Mouse (Mus musculus): ENCODE measurements around the gene Tnfaip8l1. TPM values are rescaled to one million over a fixed set of nuclear protein-coding genes. Genes with fewer than 3 reads are reported as not detected.

The Tnfaip8l1 gene
- total and polyA plus RNA-seq, 3 experiments = 4.0 to 5.5 TPM; not detected in 1

DNA sequence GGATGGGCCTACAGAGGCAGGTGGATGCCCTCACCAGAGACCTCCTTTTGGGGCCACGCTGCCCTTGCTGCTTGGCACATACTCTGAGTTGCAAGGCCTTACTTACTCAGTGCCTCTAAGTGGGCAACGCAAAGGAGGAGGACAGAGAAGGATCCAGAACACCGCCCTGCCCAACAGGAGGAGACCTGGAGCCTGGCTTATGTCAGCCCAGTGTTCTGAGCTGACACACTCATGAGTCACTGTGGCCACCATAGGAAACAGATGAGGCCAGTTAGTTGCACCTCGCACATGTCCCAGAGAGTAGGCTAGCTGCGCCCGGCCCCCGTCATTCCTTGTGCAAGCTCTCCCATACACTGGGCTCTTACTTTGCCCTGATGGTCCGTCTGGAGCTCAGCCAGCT is 40.2 kb downstream of the Tnfaip8l1 start:
- H3K27me3 ChIP-seq (ENCODE audit: control insufficient read depth in 1 of 2, insufficient read depth in 2 of 2, low read length in 2 of 2) = no peaks in the 10 kb centered on the region
- no peaks in the 10 kb centered on the region for H3K4me1 ChIP-seq (ENCODE audit: control insufficient read depth in 1 of 2, insufficient read depth in 2 of 2, low read length in 2 of 2)
- H3K9me3 ChIP-seq (replicated peaks; ENCODE audit: insufficient read depth, low read length) = no peaks in the 10 kb centered on the region
- no peak overlapping the region for H3K9ac ChIP-seq (ENCODE audit: control insufficient read depth, low read depth, low read length, poor library complexity, severe bottlenecking)
- H3K4me3 ChIP-seq (ENCODE audit: control insufficient read depth in 1 of 2, insufficient read depth in 1 of 2, low read depth in 2 of 2, low read length in 2 of 2) = no peak overlapping the region
- H3K27ac ChIP-seq (ENCODE audit: control insufficient read depth, low read depth, low read length) = no peak overlapping the region
- TF ChIP-seq USF1 (IDR thresholded peaks at IDR 0.05; ENCODE audit: low read depth, low read length) (no peak), POLR2AphosphoS2 (IDR thresholded peaks at IDR 0.05; ENCODE audit: low read length) (no peak), POLR2AphosphoS5 (IDR thresholded peaks at IDR 0.05; ENCODE audit: borderline replicate concordance, low read depth, low read length) (no peak), NELFE (IDR thresholded peaks at IDR 0.05; ENCODE audit: low read depth, low read length) (no peak), NRF1 (IDR thresholded peaks at IDR 0.05; ENCODE audit: insufficient read depth, low read depth, low read length, poor library complexity, severe bottlenecking) (no peak), MAFK (IDR thresholded peaks at IDR 0.05; ENCODE audit: borderline replicate concordance, low read depth, low read length) (no peak), CHD1 (IDR thresholded peaks at IDR 0.05; ENCODE audit: low read depth, low read length) (no peak), ZMIZ1 (IDR thresholded peaks at IDR 0.05; ENCODE audit: low read depth, low read length) (no peak), EP300 (IDR thresholded peaks at IDR 0.05; ENCODE audit: low read depth in 1 of 2, low read length in 2 of 2) (no peak), ELF1 (IDR thresholded peaks at IDR 0.05; ENCODE audit: low read depth, low read length) (no peak), RAD21 (IDR thresholded peaks at IDR 0.05; ENCODE audit: low read depth, low read length) (no peak), JUND (IDR thresholded peaks at IDR 0.05; ENCODE audit: low read depth, low read length) (no peak), BHLHE40 (IDR thresholded peaks at IDR 0.05; ENCODE audit: borderline replicate concordance, low read depth, low read length) (no peak), ETS1 (IDR thresholded peaks at IDR 0.05; ENCODE audit: low read depth, low read length) (no peak), POLR2A (IDR thresholded peaks at IDR 0.05; ENCODE audit: control insufficient read depth in 1 of 2, insufficient read depth in 1 of 2, low read depth in 1 of 2, low read length in 2 of 2, poor library complexity in 1 of 2) (no peak), TCF12 (IDR thresholded peaks at IDR 0.05; ENCODE audit: low read depth, low read length) (no peak), SIN3A (IDR thresholded peaks at IDR 0.05; ENCODE audit: low read length) (no peak)
- H3K36me3 ChIP-seq (ENCODE audit: control insufficient read depth in 1 of 2, insufficient read depth in 2 of 2, low read length in 2 of 2) = no peaks in the 10 kb centered on the region; a peak in 1 of 4 replicates
- H3K79me2 ChIP-seq (ENCODE audit: control insufficient read depth, insufficient read depth, low read length, poor library complexity) = no peaks in the 10 kb centered on the region
- DNase-seq (ENCODE audit: low read depth, low spot score) = no peak

DNA sequence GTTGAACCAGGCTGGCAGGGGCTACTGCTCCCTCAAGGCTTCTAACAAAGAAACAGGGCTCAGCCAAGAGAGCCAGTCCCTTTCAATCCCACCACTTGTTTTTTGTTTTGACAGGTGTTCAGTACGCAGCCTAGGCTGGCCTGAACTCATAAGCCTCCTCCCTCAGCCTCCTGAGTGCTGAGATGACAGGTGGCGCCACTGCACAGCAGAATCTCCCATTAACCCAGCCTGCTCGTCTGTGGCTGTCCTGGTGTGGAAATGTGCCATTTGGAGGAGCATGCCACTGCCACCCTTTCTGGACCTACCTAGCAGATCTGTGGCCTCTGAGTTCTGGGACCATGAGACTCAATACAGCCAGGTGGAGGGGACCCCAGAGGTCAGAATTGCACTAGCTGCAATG is 41.5 kb downstream of the Tnfaip8l1 start:
- TF ChIP-seq ZNF384 (IDR thresholded peaks at IDR 0.05; ENCODE audit: low read depth, low read length) (no peak), CTCF (IDR thresholded peaks at IDR 0.05 in 2 of 3, conservative IDR thresholded peaks at IDR 0.05 in 1 of 3; ENCODE audit: control insufficient read depth in 1 of 3, insufficient read depth in 1 of 3, low read depth in 2 of 3, low read length in 3 of 3, poor library complexity in 1 of 3, severe bottlenecking in 1 of 3) (peak in 2 of 3 experiments; percentile 5 to 8; a peak in 2 of 6 replicates)
- Histone ChIP-seq H3K4me3 (ENCODE audit: control insufficient read depth in 1 of 2, insufficient read depth in 1 of 2, low read depth in 2 of 2, low read length in 2 of 2) (no peak overlapping the region), H3K27me3 (ENCODE audit: control insufficient read depth in 1 of 2, insufficient read depth in 2 of 2, low read length in 2 of 2) (no peaks in the 10 kb centered on the region), H3K9ac (ENCODE audit: control insufficient read depth, low read depth, low read length, poor library complexity, severe bottlenecking) (no peak overlapping the region), H3K27ac (ENCODE audit: control insufficient read depth, low read depth, low read length) (no peak overlapping the region), H3K79me2 (ENCODE audit: control insufficient read depth, insufficient read depth, low read length, poor library complexity) (no peaks in the 10 kb centered on the region), H3K36me3 (ENCODE audit: control insufficient read depth in 1 of 2, insufficient read depth in 2 of 2, low read length in 2 of 2) (no peaks in the 10 kb centered on the region; a peak in 1 of 4 replicates), H3K9me3 (replicated peaks; ENCODE audit: insufficient read depth, low read length) (no peaks in the 10 kb centered on the region), H3K4me1 (ENCODE audit: control insufficient read depth in 1 of 2, insufficient read depth in 2 of 2, low read length in 2 of 2) (no peaks in the 10 kb centered on the region)
- no peak for DNase-seq (ENCODE audit: low read depth, low spot score)
